Mouse (Mus musculus) spleen, adult 2 months (tissue): Measurements from ENCODE around the gene Tsen34.

ENCODE experiments used
- CTCF ChIP-seq: fragments of 200-500 bp; IDR thresholded peaks from 2 replicates; pipeline ENCODE4 v1.5.1; 2011; ENCODE audit warnings: mild to moderate bottlenecking, inconsistent platforms; ENCODE audit not compliant: insufficient read depth, insufficient read length, insufficient replicate concordance; ENCODE audit errors: extremely low read depth
- POLR2A ChIP-seq: fragments of 200-500 bp; IDR thresholded peaks from 2 replicates; pipeline ENCODE4 v1.6.1; 2011; ENCODE audit warnings: low read depth, low read length, inconsistent platforms

GRCm38 (mm10) chr7:3644672-3645487 is 47.8 kb upstream of the Tsen34 start, which contains the start of gene Cnot3:
- peak; percentile 67 for TF ChIP-seq POLR2A
- no peak for TF ChIP-seq CTCF
